Mouse (Mus musculus): ENCODE results near the gene Zc3hav1. TPM values are rescaled to one million over a fixed set of nuclear protein-coding genes. Genes with fewer than 3 reads are reported as not detected.
"Not testable (repeated sequence)": the region's sequence is repeated elsewhere in the genome, so short reads cannot be mapped to it uniquely, and the experiment has no call there.

Zc3hav1 gene
- polyA plus RNA-seq (2016; fragmentation: Nextera tagmentation; extraction: Ambion mirVana) = 2.0 and 2.2 TPM in 2 replicates

GRCm38 (mm10) chr6:38353811-38354722 is at the start of gene Zc3hav1:
Zc3hav1 (minus strand) TSS chr6:38354603.
- Histone ChIP-seq H3K4me1 (peaks cover 27% of the 10 kb centered on the region), H3K27me3 (ENCODE audit: poor library complexity, severe bottlenecking) (peaks cover 96% of the 10 kb centered on the region), H3K36me3 (replicated peaks) (no peaks in the 10 kb centered on the region), H3K9me3 (no peaks in the 10 kb centered on the region), H3K4me3 (peak within 1 kb of the TSS; percentile 57), H3K27ac (peak within 1 kb of the TSS; percentile 73)
- peak; percentile 64 for DNase-seq (ENCODE audit: extremely low spot score, low spot score)
- WGBS = under 1% methylated on average over 87 of the region's 87 CpGs

- DNase-seq (ENCODE audit: extremely low spot score, low spot score) = no peak
- no peak overlapping the region for H3K4me3 ChIP-seq
- H3K36me3 ChIP-seq (replicated peaks) = peaks cover 35% of the 10 kb centered on the region
- no peak overlapping the region for H3K27ac ChIP-seq
- no peaks in the 10 kb centered on the region for H3K27me3 ChIP-seq (ENCODE audit: poor library complexity, severe bottlenecking)
- H3K9me3 ChIP-seq = no peaks in the 10 kb centered on the region
- H3K4me1 ChIP-seq = no peaks in the 10 kb centered on the region
- 80% methylated on average over 3 of the region's 3 CpGs for WGBS
Measured at GRCm38 (mm10) chr6:38389671-38390070, 35.3 kb upstream of the Zc3hav1 start.

DNA sequence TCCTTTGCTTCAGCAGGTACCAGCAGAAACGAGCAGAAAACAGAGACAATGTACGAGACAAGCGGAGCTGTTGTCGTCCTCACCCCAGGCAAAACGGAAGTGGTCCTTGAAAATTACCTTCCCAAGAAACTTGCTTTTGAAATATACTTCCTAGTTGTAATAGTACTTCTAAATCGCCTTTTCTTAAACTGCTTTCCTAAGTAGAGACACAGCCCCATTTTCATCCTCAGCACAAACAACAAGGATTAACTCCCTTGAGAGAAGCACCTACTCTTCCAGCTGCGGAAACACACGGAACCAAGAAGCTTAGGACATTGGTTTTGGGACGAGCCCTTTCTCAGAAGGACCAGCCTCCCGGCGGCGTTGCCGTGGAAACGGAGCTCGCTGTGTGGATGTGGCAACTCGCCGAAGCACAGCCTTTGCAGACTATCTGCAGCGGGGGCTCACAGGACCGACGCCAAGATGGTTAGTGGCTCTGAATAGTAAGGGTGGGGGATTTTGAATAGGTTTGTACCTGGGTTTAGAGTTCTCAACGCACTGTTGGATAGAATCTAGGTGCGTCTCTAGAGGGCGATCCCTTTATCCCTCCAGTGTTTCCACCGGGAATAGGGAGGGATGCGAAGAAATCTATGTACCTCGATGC is 26.8 kb upstream of the Zc3hav1 start, which contains the start of gene Ttc26:
TSS of gene Ttc26 (plus strand) at position 341 of the 643 bp plus-strand sequence.
- peak; percentile 88 for DNase-seq (ENCODE audit: extremely low spot score, low spot score)
- Histone ChIP-seq H3K27ac (peak within 1 kb of the TSS; percentile 92), H3K27me3 (ENCODE audit: poor library complexity, severe bottlenecking) (no peaks in the 10 kb centered on the region), H3K4me3 (peak within 1 kb of the TSS; percentile 73), H3K36me3 (replicated peaks) (peaks cover 10% of the 10 kb centered on the region), H3K9me3 (no peaks in the 10 kb centered on the region), H3K4me1 (peaks cover 13% of the 10 kb centered on the region)
- WGBS = under 1% methylated on average over 26 of the region's 26 CpGs

GRCm38 (mm10) chr6:38380764-38381128 is 26.3 kb upstream of the Zc3hav1 start:
- peaks cover 13% of the 10 kb centered on the region for H3K4me1 ChIP-seq
- WGBS = 1% methylated on average over 4 of the region's 4 CpGs
- no peaks in the 10 kb centered on the region for H3K9me3 ChIP-seq
- no peaks in the 10 kb centered on the region for H3K27me3 ChIP-seq (ENCODE audit: poor library complexity, severe bottlenecking)
- peak overlapping the region; percentile 92 for H3K27ac ChIP-seq
- DNase-seq (ENCODE audit: extremely low spot score, low spot score) = no peak
- peaks cover 5% of the 10 kb centered on the region for H3K36me3 ChIP-seq (replicated peaks)
- H3K4me3 ChIP-seq = peak overlapping the region; percentile 73

- Histone ChIP-seq H3K9me3 (0 out of 2 replicates have a peak, but pooled peaks cover 3% of the 10 kb centered on the region), H3K36me3 (replicated peaks) (no peaks in the 10 kb centered on the region), H3K27me3 (ENCODE audit: poor library complexity, severe bottlenecking) (no peaks in the 10 kb centered on the region), H3K4me3 (no peak overlapping the region), H3K27ac (no peak overlapping the region), H3K4me1 (no peaks in the 10 kb centered on the region)
- WGBS = 82% methylated on average over 1 of the region's 1 CpGs
- no peak for DNase-seq (ENCODE audit: extremely low spot score, low spot score)
Measured at GRCm38 (mm10) chr6:38374271-38374670, 19.9 kb upstream of the Zc3hav1 start.

DNA sequence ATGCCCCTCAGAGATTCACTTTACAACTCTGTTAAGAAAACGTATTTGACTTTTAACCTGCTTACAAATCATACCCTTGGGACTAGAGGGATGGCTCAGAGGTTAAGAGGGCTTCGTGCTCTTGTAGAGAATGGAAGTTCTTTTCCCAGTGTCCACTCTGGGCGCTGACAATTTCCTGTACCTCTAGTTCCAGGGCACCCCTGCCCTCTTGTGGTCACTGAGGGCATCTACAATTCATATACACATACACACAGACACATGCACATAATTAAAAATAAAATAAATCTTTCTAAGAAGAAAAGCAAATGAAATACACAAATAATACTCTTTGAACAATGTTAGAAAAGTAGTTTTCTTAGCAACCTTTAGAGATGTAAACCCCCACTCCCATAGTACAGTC is 15.5 kb upstream of the Zc3hav1 start:
- no peak overlapping the region for H3K4me3 ChIP-seq
- H3K27ac ChIP-seq = no peak overlapping the region
- H3K27me3 ChIP-seq (ENCODE audit: poor library complexity, severe bottlenecking) = no peaks in the 10 kb centered on the region
- 0 out of 2 replicates have a peak, but pooled peaks cover 3% of the 10 kb centered on the region for H3K9me3 ChIP-seq
- no peaks in the 10 kb centered on the region for H3K36me3 ChIP-seq (replicated peaks)
- 80% methylated on average over 3 of the region's 3 CpGs for WGBS
- DNase-seq (ENCODE audit: extremely low spot score, low spot score) = no peak
- no peaks in the 10 kb centered on the region for H3K4me1 ChIP-seq

DNA sequence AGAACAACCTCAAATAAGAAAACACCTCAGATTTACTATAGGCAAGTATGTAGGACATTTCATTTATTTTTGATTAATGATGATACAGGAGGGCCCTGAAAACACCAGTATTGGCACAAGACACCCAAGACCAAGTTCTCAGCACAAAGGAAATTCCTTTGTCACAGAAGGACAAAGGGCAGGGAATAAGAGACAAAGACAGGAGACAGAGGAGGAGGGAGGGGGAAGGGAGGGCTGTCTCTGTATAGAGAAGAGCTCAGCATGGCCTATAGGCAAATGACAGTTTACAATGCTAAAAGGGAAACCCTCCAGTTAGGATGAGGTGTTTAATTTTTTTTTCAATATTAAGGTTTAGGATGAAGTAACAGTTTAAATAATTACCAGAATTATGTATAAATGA is 9.7 kb upstream of the Zc3hav1 start:
- no peaks in the 10 kb centered on the region for H3K27me3 ChIP-seq (ENCODE audit: poor library complexity, severe bottlenecking)
- DNase-seq (ENCODE audit: extremely low spot score, low spot score) = no peak
- H3K4me1 ChIP-seq = no peaks in the 10 kb centered on the region
- no peak overlapping the region for H3K4me3 ChIP-seq
- no peak overlapping the region for H3K27ac ChIP-seq
- H3K9me3 ChIP-seq = no peaks in the 10 kb centered on the region
- H3K36me3 ChIP-seq (replicated peaks) = no peaks in the 10 kb centered on the region

GRCm38 (mm10) chr6:38363370-38363769 is 9.0 kb upstream of the Zc3hav1 start:
- Histone ChIP-seq H3K4me1 (no peaks in the 10 kb centered on the region), H3K4me3 (no peak overlapping the region), H3K36me3 (replicated peaks) (no peaks in the 10 kb centered on the region), H3K27ac (no peak overlapping the region), H3K27me3 (ENCODE audit: poor library complexity, severe bottlenecking) (peaks cover 4% of the 10 kb centered on the region), H3K9me3 (no peaks in the 10 kb centered on the region)
- DNase-seq (ENCODE audit: extremely low spot score, low spot score) = no peak
- 65% methylated on average over 4 of the region's 4 CpGs for WGBS

- Histone ChIP-seq H3K27ac (no peak overlapping the region), H3K27me3 (ENCODE audit: poor library complexity, severe bottlenecking) (peaks cover 19% of the 10 kb centered on the region), H3K36me3 (replicated peaks) (no peaks in the 10 kb centered on the region), H3K4me3 (no peak overlapping the region), H3K4me1 (no peaks in the 10 kb centered on the region), H3K9me3 (no peaks in the 10 kb centered on the region)
- DNase-seq (ENCODE audit: extremely low spot score, low spot score) = no peak
- 59% methylated on average over 1 of the region's 1 CpGs for WGBS
Measured at GRCm38 (mm10) chr6:38361937-38362336, 7.5 kb upstream of the Zc3hav1 start.

GRCm38 (mm10) chr6:38361065-38361464 is 6.7 kb upstream of the Zc3hav1 start:
- no peaks in the 10 kb centered on the region for H3K36me3 ChIP-seq (replicated peaks)
- peaks cover 27% of the 10 kb centered on the region for H3K27me3 ChIP-seq (ENCODE audit: poor library complexity, severe bottlenecking)
- H3K9me3 ChIP-seq = no peaks in the 10 kb centered on the region
- no peak for DNase-seq (ENCODE audit: extremely low spot score, low spot score)
- H3K27ac ChIP-seq = no peak overlapping the region
- H3K4me3 ChIP-seq = no peak overlapping the region
- no peaks in the 10 kb centered on the region for H3K4me1 ChIP-seq
- WGBS = 84% methylated on average over 4 of the region's 4 CpGs

DNA sequence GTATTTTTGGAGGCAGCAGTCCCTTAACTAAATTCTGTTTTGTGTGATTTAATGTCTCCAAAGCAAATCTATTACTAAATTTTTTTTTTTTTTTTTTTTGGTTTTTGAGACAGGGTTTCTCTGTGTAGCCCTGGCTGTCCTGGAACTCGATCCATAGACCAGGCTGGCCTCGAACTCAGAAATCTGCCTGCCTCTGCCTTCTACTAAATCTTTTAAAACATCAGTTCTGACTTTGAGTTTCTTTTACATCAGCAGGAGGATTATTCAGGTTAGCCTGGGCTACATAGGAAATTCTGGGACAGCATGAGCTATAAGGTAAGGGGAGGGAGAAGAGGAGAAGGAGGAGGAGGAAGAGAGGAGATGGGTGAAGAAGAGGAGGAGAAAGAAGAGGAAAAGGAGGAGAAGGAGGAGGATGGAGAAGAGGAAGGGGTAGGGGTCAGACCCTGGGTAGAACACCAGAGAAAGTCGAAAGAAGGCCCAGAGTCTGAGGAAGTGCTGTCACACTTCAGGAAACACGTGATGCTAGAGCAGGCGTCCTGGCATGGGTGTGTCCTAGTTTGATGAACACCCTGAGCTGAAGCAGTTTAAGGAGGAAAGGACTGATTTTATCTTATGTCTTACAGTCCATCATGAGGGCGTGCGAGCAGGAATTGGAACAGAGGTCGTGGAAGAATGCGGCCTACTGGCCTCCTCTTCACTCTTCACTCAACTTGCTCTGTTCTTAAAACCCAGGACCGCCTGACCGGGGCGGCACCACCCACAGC is 5.5 kb upstream of the Zc3hav1 start:
- Histone ChIP-seq H3K27me3 (ENCODE audit: poor library complexity, severe bottlenecking) (peaks cover 39% of the 10 kb centered on the region), H3K36me3 (replicated peaks) (no peaks in the 10 kb centered on the region), H3K27ac (no peak overlapping the region), H3K4me1 (peaks cover 11% of the 10 kb centered on the region), H3K4me3 (no peak overlapping the region), H3K9me3 (no peaks in the 10 kb centered on the region)
- WGBS = 91% methylated on average over 12 of the region's 12 CpGs
- no peak for DNase-seq (ENCODE audit: extremely low spot score, low spot score)

DNA sequence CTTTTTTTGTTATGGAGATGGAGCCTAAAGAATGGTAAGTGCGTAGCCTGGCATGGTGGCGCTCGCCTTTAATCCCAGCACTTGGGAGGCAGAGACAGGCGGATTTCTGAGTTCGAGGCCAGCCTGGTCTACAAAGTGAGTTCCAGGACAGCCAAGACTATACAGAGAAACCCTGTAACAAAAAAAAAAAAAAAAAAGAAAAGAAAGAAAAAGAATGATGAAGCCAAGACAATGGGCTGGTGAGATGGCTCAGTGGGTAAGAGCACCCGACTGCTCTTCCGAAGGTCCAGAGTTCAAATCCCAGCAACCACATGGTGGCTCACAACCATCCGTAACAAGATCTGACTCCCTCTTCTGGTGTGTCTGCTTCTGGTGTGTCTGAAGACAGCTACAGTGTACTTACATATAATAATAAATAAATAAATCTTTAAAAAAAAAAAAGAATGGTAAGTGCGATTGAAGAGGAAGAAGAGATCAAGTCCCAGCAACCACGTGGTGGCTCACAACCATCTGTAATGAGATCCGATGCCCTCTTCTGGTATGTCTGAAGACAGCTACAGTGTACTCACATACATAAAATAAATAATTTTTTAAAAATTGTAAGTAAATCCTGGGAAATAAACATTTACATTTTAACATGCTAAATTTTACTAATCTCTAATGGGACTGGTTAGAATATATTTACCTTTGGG is 4.8 kb upstream of the Zc3hav1 start:
- WGBS = 89% methylated on average over 11 of the region's 11 CpGs
- Histone ChIP-seq H3K27me3 (ENCODE audit: poor library complexity, severe bottlenecking) (peaks cover 46% of the 10 kb centered on the region), H3K4me1 (peaks cover 18% of the 10 kb centered on the region)
- H3K27ac ChIP-seq; H3K4me3 ChIP-seq; H3K36me3 ChIP-seq (replicated peaks); H3K9me3 ChIP-seq; DNase-seq (ENCODE audit: extremely low spot score, low spot score): not testable (repeated sequence)

All from forebrain, embryonic 10.5 days (tissue).